Mouse (Mus musculus): Measurements from ENCODE around the gene Hdac6. TPM values are rescaled to one million over a fixed set of nuclear protein-coding genes. Genes with fewer than 3 reads are reported as not detected.

Hdac6 gene
- polyA plus RNA-seq, 1 experiment from 2014 or later: 21.1 TPM

DNA sequence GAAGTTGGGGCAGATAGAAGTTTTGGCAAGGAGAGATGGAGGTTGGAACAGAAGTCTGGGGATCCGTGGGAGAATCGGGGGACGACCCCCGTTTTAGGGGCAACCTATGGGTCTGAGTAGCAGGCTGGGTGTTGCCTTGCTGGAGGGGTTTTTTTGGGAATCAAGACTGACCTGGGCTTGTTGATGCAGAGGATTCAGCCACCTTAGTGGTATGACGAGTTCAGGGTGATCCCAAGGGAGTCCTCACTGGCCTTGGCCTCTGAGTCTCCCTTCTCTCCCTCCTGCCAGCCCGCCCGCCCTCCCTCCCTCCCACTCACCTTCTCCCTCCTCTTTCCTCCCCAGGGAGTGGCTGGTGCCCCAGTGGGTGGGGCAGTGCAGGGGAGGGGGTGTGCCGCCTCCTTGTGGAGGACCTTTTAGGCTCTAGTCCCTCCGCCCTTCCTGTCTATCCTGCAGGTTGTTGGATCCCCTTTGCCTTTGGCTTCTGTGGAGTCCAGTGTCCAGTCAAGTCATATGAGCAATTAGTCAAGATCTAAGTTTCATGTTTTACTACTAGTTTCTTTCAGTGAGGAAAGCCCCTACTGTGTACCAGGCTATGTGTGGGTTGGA is 20.0 kb upstream of the Hdac6 start:
- DNase-seq (ENCODE audit: low spot score) (peak; percentile 55), ATAC-seq (replicated peaks; ENCODE audit: low FRiP score) (peak; percentile 80)
- H3K27me3 ChIP-seq (replicated peaks; ENCODE audit: control insufficient read depth, insufficient read depth, low read length): no peaks in the 10 kb centered on the region
- H3K4me1 ChIP-seq (replicated peaks; ENCODE audit: control insufficient read depth, insufficient read depth, low read length): peaks cover 10% of the 10 kb centered on the region
- H3K27ac ChIP-seq (ENCODE audit: low read depth, low read length): peak overlapping the region; percentile 77
- H3K36me3 ChIP-seq (ENCODE audit: control insufficient read depth, insufficient read depth, low read length): no peaks in the 10 kb centered on the region
- H3K9ac ChIP-seq (ENCODE audit: low read depth, low read length): peak overlapping the region; percentile 75
- peak overlapping the region; percentile 62 for H3K4me2 ChIP-seq
- WGBS: 63% methylated on average over 7 of the region's 9 CpGs
- peak overlapping the region; percentile 45 for H3K4me3 ChIP-seq (ENCODE audit: low read depth, low read length)
- H3K9me3 ChIP-seq (ENCODE audit: control insufficient read depth, low read length): no peaks in the 10 kb centered on the region

DNA sequence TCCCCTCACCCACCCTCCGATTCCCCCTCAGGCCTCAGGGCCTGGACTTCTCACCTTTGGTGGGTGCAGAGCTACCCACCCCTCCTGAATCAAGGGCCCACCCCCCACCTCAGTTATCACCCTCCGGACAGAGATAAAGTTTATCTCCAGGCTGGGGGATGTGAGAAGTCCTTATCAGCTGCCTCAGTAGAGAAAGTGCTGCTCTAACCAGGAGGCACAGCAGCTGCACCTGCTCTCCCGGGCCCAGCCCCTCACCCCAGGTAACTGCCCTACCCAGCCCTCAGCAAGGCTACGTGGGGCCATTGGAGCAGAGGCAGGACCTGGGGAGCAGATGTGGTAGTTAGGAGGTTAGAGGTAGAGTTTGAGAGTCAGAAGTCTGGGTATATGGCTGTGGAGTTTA is 18.5 kb upstream of the Hdac6 start:
- peak; percentile 40 for ATAC-seq (replicated peaks; ENCODE audit: low FRiP score)
- Histone ChIP-seq H3K4me1 (replicated peaks; ENCODE audit: control insufficient read depth, insufficient read depth, low read length) (peaks cover 8% of the 10 kb centered on the region), H3K4me3 (ENCODE audit: low read depth, low read length) (peak overlapping the region; percentile 45), H3K27ac (ENCODE audit: low read depth, low read length) (peak overlapping the region; percentile 41), H3K27me3 (replicated peaks; ENCODE audit: control insufficient read depth, insufficient read depth, low read length) (no peaks in the 10 kb centered on the region), H3K36me3 (ENCODE audit: control insufficient read depth, insufficient read depth, low read length) (no peaks in the 10 kb centered on the region), H3K9me3 (ENCODE audit: control insufficient read depth, low read length) (no peaks in the 10 kb centered on the region), H3K9ac (ENCODE audit: low read depth, low read length) (peak overlapping the region; percentile 75), H3K4me2 (peak overlapping the region; percentile 67)
- no peak for DNase-seq (ENCODE audit: low spot score)
- 28% methylated on average over 4 of the region's 4 CpGs for WGBS

DNA sequence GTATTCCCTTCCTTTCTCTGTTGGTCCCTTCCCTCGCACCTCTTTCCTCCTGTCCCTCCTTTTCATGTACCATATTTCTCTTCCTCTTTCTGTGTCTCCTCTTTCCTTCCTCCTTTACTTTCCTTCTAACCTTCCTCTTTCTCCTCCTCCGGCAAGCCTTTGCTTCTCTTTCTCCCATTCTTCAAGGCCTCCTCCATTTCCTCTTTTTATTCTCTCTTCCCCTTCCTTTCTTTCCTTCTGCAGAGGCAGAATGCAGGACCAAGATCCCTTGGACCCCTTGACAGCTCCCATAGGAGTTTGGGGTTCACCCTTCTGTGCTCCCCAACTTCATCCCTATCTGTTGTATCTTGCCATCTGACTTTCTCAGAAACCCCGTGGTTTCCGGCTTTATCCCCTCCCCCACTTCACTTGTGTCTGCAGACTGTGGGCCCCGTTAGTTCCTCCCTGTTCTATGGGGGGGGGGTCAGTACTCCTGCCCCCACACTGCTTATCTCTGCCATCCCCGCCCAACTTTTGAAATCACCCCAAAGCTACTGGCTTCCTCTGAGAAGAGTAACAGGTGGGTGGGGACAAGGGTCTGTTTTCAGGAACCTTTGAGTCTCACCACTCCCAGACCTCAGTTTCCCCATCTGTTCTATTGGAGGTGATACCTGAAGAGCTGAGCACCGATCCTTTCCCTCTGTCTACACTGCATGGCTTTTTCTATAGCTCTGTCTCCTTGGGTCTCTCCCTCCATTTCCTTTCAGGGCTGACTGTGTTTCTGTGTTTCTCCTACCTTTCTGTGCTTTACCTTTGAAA is 16.3 kb upstream of the Hdac6 start:
- DNase-seq (ENCODE audit: low spot score) (no peak), ATAC-seq (replicated peaks; ENCODE audit: low FRiP score) (no peak)
- Histone ChIP-seq H3K27ac (ENCODE audit: low read depth, low read length) (peak overlapping the region; percentile 58; the same call in 1 of the 2 replicates), H3K27me3 (replicated peaks; ENCODE audit: control insufficient read depth, insufficient read depth, low read length) (no peaks in the 10 kb centered on the region), H3K9ac (ENCODE audit: low read depth, low read length) (no peak overlapping the region), H3K4me2 (peak overlapping the region; percentile 67), H3K4me3 (ENCODE audit: low read depth, low read length) (peak overlapping the region; percentile 45), H3K9me3 (ENCODE audit: control insufficient read depth, low read length) (no peaks in the 10 kb centered on the region), H3K4me1 (replicated peaks; ENCODE audit: control insufficient read depth, insufficient read depth, low read length) (0 out of 2 replicates have a peak, but pooled peaks cover 2% of the 10 kb centered on the region), H3K36me3 (ENCODE audit: control insufficient read depth, insufficient read depth, low read length) (no peaks in the 10 kb centered on the region)
- 44% methylated on average over 7 of the region's 7 CpGs for WGBS

DNA sequence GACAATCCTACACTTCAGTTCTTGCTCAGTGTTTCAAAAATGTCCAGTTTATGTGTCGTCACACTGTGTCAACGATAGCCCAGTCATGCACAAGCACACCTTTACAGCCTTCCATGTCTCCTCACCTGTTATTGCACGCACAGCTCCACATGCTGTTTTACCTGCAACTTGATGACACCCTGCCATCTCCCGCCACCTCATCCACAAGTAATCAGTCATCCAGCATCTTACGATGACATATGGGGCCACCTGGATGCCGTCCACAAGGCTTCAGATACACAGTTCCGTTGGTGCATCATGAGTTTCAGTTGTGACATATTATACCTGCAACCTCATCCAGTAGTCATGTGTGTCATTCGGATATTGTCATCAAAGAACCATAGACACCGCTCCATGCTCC is 11.2 kb upstream of the Hdac6 start:
- H3K36me3 ChIP-seq (ENCODE audit: control insufficient read depth, insufficient read depth, low read length): no peaks in the 10 kb centered on the region
- 90% methylated on average over 9 of the region's 9 CpGs for WGBS

DNA sequence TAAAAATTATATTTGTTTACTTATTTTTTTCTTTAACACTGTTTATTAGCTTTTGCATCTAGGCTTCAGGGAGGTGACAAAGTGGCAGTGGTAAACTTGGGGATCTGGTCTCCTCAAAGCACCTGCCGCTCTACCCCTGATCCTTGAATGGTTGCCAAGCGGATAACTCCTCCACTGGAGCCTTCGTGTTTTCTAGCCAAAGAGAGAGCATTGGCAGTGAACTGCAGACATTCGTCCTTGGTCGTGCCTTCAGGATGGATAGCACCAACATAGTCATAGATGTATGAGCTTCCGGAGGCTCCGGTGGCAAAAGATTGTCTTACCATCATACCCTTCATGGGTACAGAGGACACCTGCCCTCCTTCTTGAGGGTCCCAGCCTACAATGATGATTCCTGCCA is 2.4 kb upstream of the Hdac6 start:
- no peak overlapping the region for H3K4me3 ChIP-seq (ENCODE audit: low read depth, low read length)
- H3K9ac ChIP-seq (ENCODE audit: low read depth, low read length): no peak overlapping the region
- H3K27ac ChIP-seq (ENCODE audit: low read depth, low read length): no peak overlapping the region
- 92% methylated on average over 7 of the region's 7 CpGs for WGBS
- ATAC-seq (replicated peaks; ENCODE audit: low FRiP score): no peak
- H3K9me3 ChIP-seq (ENCODE audit: control insufficient read depth, low read length): no peaks in the 10 kb centered on the region
- H3K4me2 ChIP-seq: no peak overlapping the region
- no peaks in the 10 kb centered on the region for H3K36me3 ChIP-seq (ENCODE audit: control insufficient read depth, insufficient read depth, low read length)
- no peak for DNase-seq (ENCODE audit: low spot score)
- no peaks in the 10 kb centered on the region; the same call in 1 of the 2 replicates for H3K4me1 ChIP-seq (replicated peaks; ENCODE audit: control insufficient read depth, insufficient read depth, low read length)
- no peaks in the 10 kb centered on the region for H3K27me3 ChIP-seq (replicated peaks; ENCODE audit: control insufficient read depth, insufficient read depth, low read length)

More for the DNA sequence above, 11.2 kb upstream of the Hdac6 start:
- ATAC-seq (replicated peaks; ENCODE audit: low FRiP score) (no peak), DNase-seq (ENCODE audit: low spot score) (no peak)
- no peak overlapping the region for H3K4me2 ChIP-seq
- no peaks in the 10 kb centered on the region for H3K27me3 ChIP-seq (replicated peaks; ENCODE audit: control insufficient read depth, insufficient read depth, low read length)
- no peaks in the 10 kb centered on the region for H3K4me1 ChIP-seq (replicated peaks; ENCODE audit: control insufficient read depth, insufficient read depth, low read length)
- H3K27ac ChIP-seq (ENCODE audit: low read depth, low read length): no peak overlapping the region
- H3K9me3 ChIP-seq (ENCODE audit: control insufficient read depth, low read length): no peaks in the 10 kb centered on the region
- no peak overlapping the region for H3K4me3 ChIP-seq (ENCODE audit: low read depth, low read length)
- no peak overlapping the region for H3K9ac ChIP-seq (ENCODE audit: low read depth, low read length)

DNA sequence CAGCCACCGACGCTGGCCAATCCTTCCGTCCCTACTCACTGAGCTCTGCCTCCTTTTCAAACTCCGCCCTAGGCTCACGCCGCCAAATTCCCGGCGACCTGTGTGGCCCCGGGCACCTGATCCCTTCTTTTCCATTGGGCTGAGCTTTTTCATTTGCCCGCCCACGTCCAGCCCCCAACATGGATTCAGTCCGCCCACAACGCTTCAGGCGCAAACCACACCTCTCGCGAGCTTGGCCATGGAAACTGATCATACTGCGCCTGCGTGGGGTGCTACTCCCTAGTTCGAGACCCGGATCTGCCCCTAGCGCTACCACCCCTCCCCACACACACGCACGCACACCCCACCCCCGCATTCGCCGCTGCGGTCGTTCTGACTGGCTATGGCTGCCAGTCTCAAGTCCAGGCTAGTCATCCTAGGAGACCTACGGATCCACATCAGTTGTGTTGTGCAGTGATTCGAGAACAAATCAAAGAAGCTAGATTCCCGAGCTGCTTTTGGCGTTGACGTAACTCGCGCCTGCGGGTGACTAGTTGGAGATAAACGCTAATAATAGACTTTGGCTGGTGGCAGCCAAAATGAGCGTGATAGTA is 307 bp upstream of the Hdac6 start:
- peak; percentile 99 for ATAC-seq (replicated peaks; ENCODE audit: low FRiP score)
- Histone ChIP-seq H3K9me3 (ENCODE audit: control insufficient read depth, low read length) (no peaks in the 10 kb centered on the region), H3K9ac (ENCODE audit: low read depth, low read length) (peak overlapping the region; percentile 48; the same call in 1 of the 2 replicates)

DNA sequence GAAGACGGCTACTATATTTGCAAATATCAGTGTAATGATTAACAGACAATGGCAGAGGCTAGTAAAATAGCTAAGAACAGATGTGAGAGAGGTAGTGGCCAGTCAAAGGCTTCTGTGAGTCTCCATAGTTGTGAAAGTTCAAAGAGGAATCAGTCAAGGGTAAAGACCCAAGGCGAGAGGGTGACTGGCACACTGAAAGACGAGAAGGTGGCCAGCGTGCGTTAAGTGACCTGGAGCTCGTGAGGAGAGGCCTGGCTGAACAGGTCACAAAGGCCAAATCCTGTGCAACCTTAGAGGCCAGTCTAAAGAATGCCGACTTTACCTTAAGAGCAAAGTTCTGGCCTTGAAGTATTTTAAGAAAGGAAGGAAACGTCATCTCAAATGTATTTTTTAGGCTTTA is 2.1 kb downstream of the Hdac6 start:
- DNase-seq (ENCODE audit: low spot score) (no peak), ATAC-seq (replicated peaks; ENCODE audit: low FRiP score) (no peak)
- 77% methylated on average over 8 of the region's 8 CpGs for WGBS
- Histone ChIP-seq H3K4me1 (replicated peaks; ENCODE audit: control insufficient read depth, insufficient read depth, low read length) (no peaks in the 10 kb centered on the region; the same call in 1 of the 2 replicates), H3K9me3 (ENCODE audit: control insufficient read depth, low read length) (no peaks in the 10 kb centered on the region), H3K27ac (ENCODE audit: low read depth, low read length) (no peak overlapping the region), H3K4me2 (no peak overlapping the region), H3K9ac (ENCODE audit: low read depth, low read length) (no peak overlapping the region), H3K36me3 (ENCODE audit: control insufficient read depth, insufficient read depth, low read length) (no peaks in the 10 kb centered on the region), H3K27me3 (replicated peaks; ENCODE audit: control insufficient read depth, insufficient read depth, low read length) (no peaks in the 10 kb centered on the region), H3K4me3 (ENCODE audit: low read depth, low read length) (no peak overlapping the region)

More for the DNA sequence above, 307 bp upstream of the Hdac6 start:
- Histone ChIP-seq H3K36me3 (ENCODE audit: control insufficient read depth, insufficient read depth, low read length) (no peaks in the 10 kb centered on the region), H3K4me2 (peak overlapping the region; percentile 72), H3K27me3 (replicated peaks; ENCODE audit: control insufficient read depth, insufficient read depth, low read length) (no peaks in the 10 kb centered on the region), H3K27ac (ENCODE audit: low read depth, low read length) (no peak overlapping the region), H3K4me1 (replicated peaks; ENCODE audit: control insufficient read depth, insufficient read depth, low read length) (no peaks in the 10 kb centered on the region; the same call in 1 of the 2 replicates), H3K4me3 (ENCODE audit: low read depth, low read length) (peak overlapping the region; percentile 52)
- WGBS: 8% methylated on average over 38 of the region's 38 CpGs
- DNase-seq (ENCODE audit: low spot score): peak; percentile 81

DNA sequence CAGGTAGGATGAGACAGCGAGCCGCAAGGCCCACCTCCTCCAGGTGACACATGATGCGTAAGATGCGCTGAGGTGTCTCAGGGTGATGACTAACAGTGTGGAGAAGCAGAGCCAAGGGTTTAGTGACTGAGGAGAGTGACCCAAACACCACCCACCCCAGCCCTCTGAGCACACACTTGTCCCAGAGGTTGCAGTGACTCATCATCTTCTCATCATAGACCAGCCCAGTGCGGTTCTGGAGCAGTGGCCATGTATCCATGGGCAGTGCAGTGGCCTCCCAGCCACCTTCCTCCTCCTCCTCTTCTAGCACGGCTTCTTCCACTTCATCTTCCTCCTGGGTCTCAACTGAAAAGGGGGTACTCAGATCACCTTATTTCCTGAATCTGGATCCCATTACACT is 10.0 kb downstream of the Hdac6 start:
- Histone ChIP-seq H3K4me2 (no peak overlapping the region), H3K9ac (ENCODE audit: low read depth, low read length) (no peak overlapping the region), H3K4me3 (ENCODE audit: low read depth, low read length) (no peak overlapping the region), H3K4me1 (replicated peaks; ENCODE audit: control insufficient read depth, insufficient read depth, low read length) (no peaks in the 10 kb centered on the region), H3K27me3 (replicated peaks; ENCODE audit: control insufficient read depth, insufficient read depth, low read length) (no peaks in the 10 kb centered on the region), H3K27ac (ENCODE audit: low read depth, low read length) (no peak overlapping the region), H3K36me3 (ENCODE audit: control insufficient read depth, insufficient read depth, low read length) (0 out of 2 replicates have a peak, but pooled peaks cover 2% of the 10 kb centered on the region), H3K9me3 (ENCODE audit: control insufficient read depth, low read length) (no peaks in the 10 kb centered on the region)
- ATAC-seq (replicated peaks; ENCODE audit: low FRiP score) (no peak), DNase-seq (ENCODE audit: low spot score) (no peak)
- WGBS: 76% methylated on average over 6 of the region's 6 CpGs

Data from liver, embryonic 11.5 days (tissue).